Mouse (Mus musculus) heart, embryonic 13.5 days (tissue): ENCODE data around the gene Omd. TPM values are rescaled to one million over a fixed set of nuclear protein-coding genes. Genes with fewer than 3 reads are reported as not detected.
A peak's percentile ranks its signal among the peaks of the same experiment; 100 is the strongest.
"Not testable (repeated sequence)": the region's sequence is repeated elsewhere in the genome, so short reads cannot be mapped to it uniquely, and the experiment has no call there.

Source experiments
- ATAC-seq: fragments of 200-750 bp; cut with Nextera tagmentation; 2 replicates; pipeline ENCODE4 v1.8.0; 2017; ENCODE audit warnings: moderate TSS enrichment; ENCODE audit not compliant: insufficient number of reproducible peaks, low FRiP score, low TSS enrichment; ENCODE audit errors: extremely low read depth
- H3K27ac ChIP-seq: fragments of 300-500 bp; sonication (generic); replicated peaks from 2 replicates; pipeline ENCODE4 v1.5.1; 2015; ENCODE audit warnings: moderate library complexity, mild to moderate bottlenecking, inconsistent platforms
- H3K27me3 ChIP-seq: fragments of 300-500 bp; sonication (generic); replicated peaks from 2 replicates; pipeline ENCODE4 v1.6.1; 2015; ENCODE audit warnings: mild to moderate bottlenecking, inconsistent platforms
- H3K36me3 ChIP-seq: fragments of 300-500 bp; sonication (generic); 2 replicates; pipeline ENCODE4 v1.6.1; 2015; ENCODE audit warnings: mild to moderate bottlenecking, inconsistent platforms
- H3K4me1 ChIP-seq: fragments of 300-500 bp; sonication (generic); 2 replicates; pipeline ENCODE4 v1.6.1; 2015; ENCODE audit warnings: inconsistent platforms
- H3K4me2 ChIP-seq: fragments of 300-500 bp; sonication (generic); 2 replicates; pipeline ENCODE4 v1.6.1; 2015; ENCODE audit warnings: inconsistent platforms, mild to moderate bottlenecking, moderate library complexity
- H3K4me3 ChIP-seq: fragments of 300-500 bp; sonication (generic); 2 replicates; pipeline ENCODE4 v1.5.1; 2015; ENCODE audit warnings: moderate library complexity, mild to moderate bottlenecking, inconsistent platforms
- H3K9ac ChIP-seq: fragments of 300-500 bp; sonication (generic); 2 replicates; pipeline ENCODE4 v1.6.1; 2015; ENCODE audit warnings: inconsistent platforms, mild to moderate bottlenecking, moderate library complexity
- H3K9me3 ChIP-seq: fragments of 300-500 bp; sonication (generic); 2 replicates; pipeline ENCODE4 v1.6.1; 2016; ENCODE audit warnings: inconsistent platforms
- WGBS: fragments of 180-500 bp; shearing (Covaris S2); methylation state at CpG from one replicate; pipeline ENCODE4 v1.1.7; 2015; ENCODE audit warnings: mixed read lengths; 5-methylcytosine and 5-hydroxymethylcytosine counted together
- polyA plus RNA-seq: library from polyadenylated mRNA; unstranded; fragments of >200 nt; fragmentation: Nextera tagmentation; extraction: Ambion mirVana; gene quantifications from 2 replicates; pipeline ENCODE4 v1.2.1, GENCODE M21; 2015

Gene Omd
- polyA plus RNA-seq, 1 experiment from 2014 or later, result 0.64 TPM

DNA sequence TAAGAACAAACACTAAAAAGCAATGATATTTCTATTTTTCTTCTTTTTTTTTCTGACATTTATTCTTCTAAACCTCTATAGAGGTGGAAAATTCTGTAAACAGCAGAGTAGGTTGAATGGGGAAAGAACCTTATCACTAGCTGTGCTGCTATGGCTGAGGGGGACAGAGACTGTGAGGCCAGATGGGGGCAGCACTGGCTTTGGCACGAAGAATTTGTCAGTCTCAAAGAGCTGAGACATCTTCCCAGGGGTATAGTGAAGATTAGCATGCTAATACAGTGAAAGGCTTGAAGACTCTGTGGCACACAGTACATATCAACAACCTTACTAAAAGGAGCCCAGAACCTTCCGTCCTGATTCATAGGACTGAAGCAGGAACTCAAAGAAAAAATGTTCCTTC, 23.1 kb upstream of the Omd start:
- Histone ChIP-seq H3K9ac (no peak overlapping the region), H3K4me3 (no peak overlapping the region), H3K27ac (no peak overlapping the region), H3K27me3 (no peaks in the 10 kb centered on the region), H3K4me2 (no peak overlapping the region), H3K36me3 (no peaks in the 10 kb centered on the region), H3K4me1 (no peaks in the 10 kb centered on the region), H3K9me3 (no peaks in the 10 kb centered on the region)
- 41% methylated on average over 2 of the region's 2 CpGs for WGBS
- no peak for ATAC-seq

- no peak overlapping the region for H3K9ac ChIP-seq
- no peaks in the 10 kb centered on the region for H3K27me3 ChIP-seq
- H3K36me3 ChIP-seq, result no peaks in the 10 kb centered on the region
- H3K4me2 ChIP-seq, result no peak overlapping the region
- no peak overlapping the region for H3K27ac ChIP-seq
- H3K9me3 ChIP-seq, result no peaks in the 10 kb centered on the region
- no peak for ATAC-seq
- no peak overlapping the region for H3K4me3 ChIP-seq
- WGBS, result 38% methylated on average over 2 of the region's 2 CpGs
- no peaks in the 10 kb centered on the region for H3K4me1 ChIP-seq
Measured at GRCm38 (mm10) chr13:49560886-49561285, 21.4 kb upstream of the Omd start.

DNA sequence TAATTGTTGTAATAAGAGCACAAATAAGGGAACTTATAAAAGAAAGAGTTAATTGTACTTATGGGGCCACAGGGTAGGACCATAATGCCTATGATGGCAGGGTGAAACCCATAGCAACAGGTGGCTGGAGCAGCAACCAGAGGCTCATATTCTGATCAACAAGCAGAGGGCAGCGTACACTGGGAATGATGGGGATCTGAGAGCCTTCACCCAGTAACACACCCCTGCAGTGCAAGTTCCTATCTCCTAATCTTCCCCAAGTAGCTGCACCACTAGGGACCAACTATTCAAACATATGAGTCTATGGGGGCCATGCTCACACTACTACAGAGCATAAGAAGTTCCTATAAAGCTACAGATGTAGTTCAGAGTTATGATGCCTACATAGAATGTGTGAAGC, 17.9 kb upstream of the Omd start:
- ATAC-seq, result no peak
- H3K9ac ChIP-seq, result no peak overlapping the region
- no peak overlapping the region for H3K27ac ChIP-seq
- no peaks in the 10 kb centered on the region for H3K9me3 ChIP-seq
- no peaks in the 10 kb centered on the region for H3K27me3 ChIP-seq
- no peak overlapping the region for H3K4me3 ChIP-seq
- no peaks in the 10 kb centered on the region for H3K4me1 ChIP-seq
- WGBS, result 81% methylated on average over 1 of the region's 1 CpGs
- H3K4me2 ChIP-seq, result no peak overlapping the region
- H3K36me3 ChIP-seq, result no peaks in the 10 kb centered on the region

DNA sequence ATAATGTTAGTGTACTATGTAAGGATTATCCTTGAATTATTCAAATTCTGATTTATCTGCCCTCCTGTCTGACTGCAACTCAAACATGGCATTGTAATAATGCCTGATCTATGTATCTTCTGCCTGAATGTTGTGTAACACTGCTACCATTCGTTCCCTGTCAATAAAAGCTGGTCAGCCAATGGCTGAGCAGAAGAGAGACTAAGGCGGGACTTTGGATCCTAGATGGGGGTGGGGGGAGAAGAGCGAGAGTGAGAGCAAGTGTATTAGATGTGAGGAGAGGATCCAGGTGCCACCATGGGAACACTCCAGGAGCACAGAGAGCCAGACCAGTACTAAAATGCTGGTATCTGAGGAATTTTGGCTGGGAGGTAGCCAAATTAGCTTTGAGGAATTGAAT, 11.9 kb upstream of the Omd start:
- H3K9ac ChIP-seq, result no peak overlapping the region
- no peak for ATAC-seq
- no peaks in the 10 kb centered on the region for H3K9me3 ChIP-seq
- H3K36me3 ChIP-seq, result no peaks in the 10 kb centered on the region
- H3K4me3 ChIP-seq, result no peak overlapping the region
- peaks cover 6% of the 10 kb centered on the region; the same call in 1 of the 2 replicates for H3K4me1 ChIP-seq
- H3K4me2 ChIP-seq, result no peak overlapping the region
- no peaks in the 10 kb centered on the region for H3K27me3 ChIP-seq
- WGBS, result 74% methylated on average over 3 of the region's 3 CpGs
- H3K27ac ChIP-seq, result no peak overlapping the region

GRCm38 (mm10) chr13:49571418-49571817, 10.8 kb upstream of the Omd start:
- no peak for ATAC-seq
- no peak overlapping the region for H3K4me3 ChIP-seq
- no peaks in the 10 kb centered on the region for H3K36me3 ChIP-seq
- no peak overlapping the region for H3K9ac ChIP-seq
- H3K9me3 ChIP-seq, result no peaks in the 10 kb centered on the region
- peaks cover 6% of the 10 kb centered on the region; the same call in 1 of the 2 replicates for H3K4me1 ChIP-seq
- no peaks in the 10 kb centered on the region for H3K27me3 ChIP-seq
- no peak overlapping the region for H3K4me2 ChIP-seq
- WGBS, result 64% methylated on average over 2 of the region's 2 CpGs
- no peak overlapping the region for H3K27ac ChIP-seq

GRCm38 (mm10) chr13:49583859-49584258, 1.6 kb downstream of the Omd start:
- no peaks in the 10 kb centered on the region for H3K27me3 ChIP-seq
- no peaks in the 10 kb centered on the region for H3K9me3 ChIP-seq
- H3K9ac ChIP-seq, result no peak overlapping the region
- H3K27ac ChIP-seq, result peak overlapping the region; percentile 13; the same call in 1 of the 2 replicates
- ATAC-seq, result no peak
- H3K4me2 ChIP-seq, result no peak overlapping the region
- H3K4me1 ChIP-seq, result peaks cover 14% of the 10 kb centered on the region; the same call in 1 of the 2 replicates
- H3K4me3 ChIP-seq, result no peak overlapping the region
- no peaks in the 10 kb centered on the region for H3K36me3 ChIP-seq

GRCm38 (mm10) chr13:49584307-49585005, 2.2 kb downstream of the Omd start:
- no peaks in the 10 kb centered on the region for H3K9me3 ChIP-seq
- 73% methylated on average over 8 of the region's 8 CpGs for WGBS
- ATAC-seq, result no peak
- no peak overlapping the region for H3K9ac ChIP-seq
- H3K36me3 ChIP-seq, result no peaks in the 10 kb centered on the region
- H3K4me3 ChIP-seq, result no peak overlapping the region
- peaks cover 14% of the 10 kb centered on the region; the same call in 1 of the 2 replicates for H3K4me1 ChIP-seq
- H3K27me3 ChIP-seq, result no peaks in the 10 kb centered on the region
- peak overlapping the region; percentile 13; the same call in 1 of the 2 replicates for H3K27ac ChIP-seq
- H3K4me2 ChIP-seq, result no peak overlapping the region

DNA sequence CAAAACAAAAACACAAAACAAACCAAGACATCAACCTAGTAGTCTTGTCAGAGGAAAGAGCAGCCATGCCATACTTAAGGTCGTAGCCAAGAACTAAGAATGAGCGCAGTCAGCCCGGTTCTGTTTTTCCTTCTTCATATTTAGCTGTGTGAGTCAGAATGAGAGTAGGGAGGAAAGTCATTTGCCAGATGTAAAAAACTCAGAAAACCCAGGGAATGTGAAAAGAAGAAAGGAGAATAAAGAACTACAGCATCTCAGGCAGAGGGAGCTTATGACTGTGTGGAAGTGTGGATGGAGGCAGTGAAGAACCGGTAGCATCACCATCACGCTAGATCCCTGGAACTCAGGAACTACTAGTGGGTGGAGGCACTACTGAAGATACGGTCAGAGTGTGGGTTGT, 3.8 kb downstream of the Omd start:
- Histone ChIP-seq H3K27ac (no peak overlapping the region), H3K4me3 (no peak overlapping the region), H3K27me3 (no peaks in the 10 kb centered on the region), H3K9ac (no peak overlapping the region), H3K36me3 (no peaks in the 10 kb centered on the region), H3K4me1 (0 out of 2 replicates have a peak, but pooled peaks cover 9% of the 10 kb centered on the region), H3K4me2 (no peak overlapping the region), H3K9me3 (no peaks in the 10 kb centered on the region)
- no peak for ATAC-seq
- 92% methylated on average over 6 of the region's 6 CpGs for WGBS

DNA sequence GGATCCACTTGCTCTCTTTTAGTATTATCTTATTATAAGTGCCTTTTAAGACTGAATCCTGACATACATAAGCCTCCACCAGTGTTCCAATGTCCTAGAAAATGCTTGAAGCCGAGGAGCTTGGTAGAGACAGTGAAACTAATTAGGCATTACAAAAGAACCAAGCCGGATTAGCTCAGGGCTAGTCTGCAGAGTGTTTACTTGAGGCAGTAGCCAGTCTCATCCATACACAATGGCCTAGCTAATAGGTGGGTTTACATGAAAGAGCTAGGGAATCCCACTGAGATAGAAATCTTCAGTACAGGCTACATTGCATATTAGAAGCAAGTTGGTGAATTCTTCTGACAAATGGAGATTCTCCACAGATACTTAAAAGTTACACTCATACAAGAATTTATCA, 20.3 kb downstream of the Omd start:
- not testable (repeated sequence) for H3K4me3 ChIP-seq, ATAC-seq, H3K4me1 ChIP-seq, H3K9me3 ChIP-seq, H3K4me2 ChIP-seq, H3K9ac ChIP-seq, H3K27me3 ChIP-seq, H3K36me3 ChIP-seq, H3K27ac ChIP-seq
- WGBS, result 88% methylated on average over 2 of the region's 2 CpGs

DNA sequence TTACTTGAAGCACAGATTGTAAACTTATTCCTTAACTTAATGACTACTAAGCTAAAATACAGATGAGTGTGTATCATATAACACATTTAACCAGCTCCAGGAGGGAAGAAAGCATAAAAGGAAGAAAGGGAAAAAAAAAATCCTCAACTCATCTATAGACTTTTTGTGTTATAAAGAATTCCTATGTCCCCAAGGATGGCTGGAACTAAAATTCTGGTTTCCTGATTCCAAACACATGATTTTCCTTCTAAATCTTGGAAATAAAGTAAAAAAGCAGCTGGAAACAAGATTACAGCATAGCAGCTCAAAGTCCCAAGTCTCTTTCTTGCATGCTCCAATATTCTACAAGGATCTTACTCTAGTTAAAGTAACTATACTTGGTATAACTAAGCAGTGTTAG, 21.3 kb downstream of the Omd start:
- Histone ChIP-seq H3K9me3 (no peaks in the 10 kb centered on the region), H3K27ac (no peak overlapping the region), H3K9ac (no peak overlapping the region), H3K4me3 (no peak overlapping the region), H3K4me1 (peaks cover 3% of the 10 kb centered on the region), H3K27me3 (no peaks in the 10 kb centered on the region), H3K4me2 (no peak overlapping the region), H3K36me3 (no peaks in the 10 kb centered on the region)
- ATAC-seq, result no peak

DNA sequence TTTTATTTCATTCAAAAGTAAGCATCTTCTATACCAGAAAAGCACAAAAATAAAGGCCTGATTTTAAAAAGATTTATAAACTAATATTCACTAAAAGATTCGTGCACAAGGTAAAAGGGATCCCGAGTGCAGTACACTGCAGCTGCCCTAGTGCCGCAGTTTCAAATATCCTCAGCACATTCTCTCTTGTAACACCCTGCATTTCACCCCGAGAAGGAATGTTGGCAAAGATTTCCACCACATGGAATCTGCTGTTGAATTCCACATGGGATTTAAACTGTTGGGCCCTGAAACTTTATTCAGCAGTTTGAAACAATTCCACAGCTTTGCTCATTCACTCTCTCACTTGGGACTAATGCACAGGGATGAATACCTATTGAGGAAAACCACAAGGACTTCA, 25.5 kb downstream of the Omd start, which contains the start of gene Ogn:
Ogn (plus strand) TSS at position 333 of the 400 bp plus-strand sequence.
- WGBS, result 33% methylated on average over 4 of the region's 4 CpGs
- H3K27me3 ChIP-seq, result no peaks in the 10 kb centered on the region
- H3K36me3 ChIP-seq, result no peaks in the 10 kb centered on the region
- H3K27ac ChIP-seq, result peak within 1 kb of the TSS; percentile 63
- H3K4me2 ChIP-seq, result peak within 1 kb of the TSS; percentile 51
- no peaks in the 10 kb centered on the region for H3K9me3 ChIP-seq
- peak within 1 kb of the TSS; percentile 58 for H3K9ac ChIP-seq
- peaks cover 11% of the 10 kb centered on the region for H3K4me1 ChIP-seq
- H3K4me3 ChIP-seq, result peak within 1 kb of the TSS; percentile 37
- no peak for ATAC-seq
